Mouse (Mus musculus): ENCODE results near the gene Serinc2. TPM values are rescaled to one million over a fixed set of nuclear protein-coding genes. Genes with fewer than 3 reads are reported as not detected.
A peak's percentile ranks its signal among the peaks of the same experiment; 100 is the strongest.

Serinc2 gene
- under 1 TPM in 2 of 3 experiments, not detected in 1; 0.39 to 0.75 TPM for polyA plus RNA-seq (2017; shearing (Covaris generic))

- no peak for ATAC-seq
Observed at GRCm38 (mm10) chr4:130279105-130279504, at the start of gene Serinc2. TSS of gene Serinc2 (minus strand) at chr4:130279205.

- no peak for ATAC-seq
Observed at GRCm38 (mm10) chr4:130327366-130327765, 48.4 kb upstream of the Serinc2 start.

GRCm38 (mm10) chr4:130325446-130325845, 46.4 kb upstream of the Serinc2 start:
- ATAC-seq, result no peak

- ATAC-seq, result no peak
Observed at GRCm38 (mm10) chr4:130323607-130324006, 44.6 kb upstream of the Serinc2 start.

- ATAC-seq, result no peak
Observed at GRCm38 (mm10) chr4:130323165-130323564, 44.2 kb upstream of the Serinc2 start.

GRCm38 (mm10) chr4:130322567-130322966, 43.6 kb upstream of the Serinc2 start:
- no peak for ATAC-seq

GRCm38 (mm10) chr4:130321640-130322039, 42.6 kb upstream of the Serinc2 start:
- no peak for ATAC-seq

- ATAC-seq, result no peak
Observed at GRCm38 (mm10) chr4:130319564-130319963, 40.6 kb upstream of the Serinc2 start.

- ATAC-seq, result no peak
Observed at GRCm38 (mm10) chr4:130318122-130318521, 39.1 kb upstream of the Serinc2 start.

GRCm38 (mm10) chr4:130316691-130317090, 37.7 kb upstream of the Serinc2 start:
- ATAC-seq, result peak; percentile 48

- no peak for ATAC-seq
Observed at GRCm38 (mm10) chr4:130315771-130316527, 36.9 kb upstream of the Serinc2 start.

GRCm38 (mm10) chr4:130313552-130313951, 34.5 kb upstream of the Serinc2 start:
- no peak for ATAC-seq

- ATAC-seq, result no peak
Observed at GRCm38 (mm10) chr4:130312526-130312925, 33.5 kb upstream of the Serinc2 start.

- no peak for ATAC-seq
Observed at GRCm38 (mm10) chr4:130309254-130309653, 30.2 kb upstream of the Serinc2 start.

- ATAC-seq, result no peak
Observed at GRCm38 (mm10) chr4:130308231-130309081, 29.5 kb upstream of the Serinc2 start, which contains the start of the genes Fabp3 and Gm10570. TSS of gene Fabp3 (plus strand) at chr4:130308595. TSS of gene Gm10570 (minus strand) at chr4:130308674.

- ATAC-seq, result no peak
Observed at GRCm38 (mm10) chr4:130307851-130308230, 28.8 kb upstream of the Serinc2 start.

- no peak for ATAC-seq
Observed at GRCm38 (mm10) chr4:130306796-130307630, 28.0 kb upstream of the Serinc2 start.

- ATAC-seq, result no peak
Observed at GRCm38 (mm10) chr4:130304746-130305145, 25.7 kb upstream of the Serinc2 start.

GRCm38 (mm10) chr4:130302285-130302870, 23.4 kb upstream of the Serinc2 start:
- ATAC-seq, result no peak

GRCm38 (mm10) chr4:130299629-130300018, 20.6 kb upstream of the Serinc2 start:
- no peak for ATAC-seq

GRCm38 (mm10) chr4:130298877-130299628, 20.0 kb upstream of the Serinc2 start:
- no peak for ATAC-seq
